Mouse (Mus musculus): Measurements from ENCODE around the gene Btbd19. TPM values are rescaled to one million over a fixed set of nuclear protein-coding genes. Genes with fewer than 3 reads are reported as not detected.
A peak's percentile ranks its signal among the peaks of the same experiment; 100 is the strongest.

Gene Btbd19
- polyA plus RNA-seq, 1 experiment from 2014 or later, result 6.7 TPM

DNA sequence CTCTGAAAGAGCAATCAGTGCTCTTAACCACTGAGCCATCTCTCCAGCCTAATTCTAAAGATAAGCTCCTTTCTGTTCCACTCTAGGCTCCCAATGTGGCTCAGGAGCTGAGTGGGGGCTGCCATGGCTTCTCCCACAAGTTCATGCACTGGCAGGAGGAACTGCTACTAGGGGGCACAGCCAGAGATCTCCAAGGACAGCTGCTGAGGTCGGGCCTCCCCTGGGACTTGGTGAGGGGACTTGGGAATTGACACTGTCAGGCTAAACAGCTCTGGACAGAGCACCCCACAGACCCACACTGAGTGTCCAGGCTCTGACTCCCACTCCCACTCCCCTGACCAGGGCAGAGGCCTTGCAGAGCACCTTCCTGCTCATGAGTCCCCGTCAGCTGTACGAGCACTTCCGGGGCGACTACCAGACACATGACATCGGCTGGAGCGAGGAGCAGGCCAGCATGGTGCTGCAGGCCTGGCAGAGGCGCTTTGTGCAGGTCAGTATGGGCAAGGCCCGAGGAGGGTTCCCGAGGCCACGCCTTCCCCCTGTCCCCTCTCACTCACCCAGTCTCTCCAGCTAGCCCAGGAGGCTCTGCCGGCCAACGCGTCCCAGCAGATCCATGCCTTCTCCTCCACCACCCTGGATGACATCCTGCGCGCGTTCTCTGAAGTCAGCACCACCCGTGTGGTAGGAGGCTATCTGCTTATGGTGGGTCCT, 17.6 kb downstream of the Btbd19 start:
- Histone ChIP-seq H3K27ac (no peak overlapping the region), H3K4me1 (no peaks in the 10 kb centered on the region), H3K4me2 (no peak overlapping the region), H3K36me3 (peaks cover 2% of the 10 kb centered on the region; the same call in 1 of the 2 replicates), H3K9me3 (no peaks in the 10 kb centered on the region), H3K4me3 (replicated peaks) (no peak overlapping the region), H3K9ac (no peak overlapping the region), H3K27me3 (replicated peaks) (no peaks in the 10 kb centered on the region)
- 89% methylated on average over 18 of the region's 18 CpGs for WGBS
- ATAC-seq (ENCODE audit: insufficient read depth, low FRiP score, low read depth), result no peak

GRCm38 (mm10) chr4:117105127-117105526, 20.4 kb downstream of the Btbd19 start:
- H3K4me3 ChIP-seq (replicated peaks), result no peak overlapping the region
- ATAC-seq (ENCODE audit: insufficient read depth, low FRiP score, low read depth), result no peak
- H3K36me3 ChIP-seq, result no peaks in the 10 kb centered on the region
- H3K4me1 ChIP-seq, result no peaks in the 10 kb centered on the region
- no peaks in the 10 kb centered on the region for H3K27me3 ChIP-seq (replicated peaks)
- H3K9me3 ChIP-seq, result no peaks in the 10 kb centered on the region
- 70% methylated on average over 10 of the region's 10 CpGs for WGBS
- no peak overlapping the region for H3K27ac ChIP-seq
- H3K4me2 ChIP-seq, result no peak overlapping the region
- no peak overlapping the region for H3K9ac ChIP-seq

- ATAC-seq (ENCODE audit: insufficient read depth, low FRiP score, low read depth), result no peak
- 71% methylated on average over 10 of the region's 10 CpGs for WGBS
- Histone ChIP-seq H3K4me3 (replicated peaks) (no peak overlapping the region), H3K27ac (no peak overlapping the region), H3K9ac (no peak overlapping the region), H3K36me3 (no peaks in the 10 kb centered on the region), H3K27me3 (replicated peaks) (no peaks in the 10 kb centered on the region), H3K9me3 (no peaks in the 10 kb centered on the region), H3K4me1 (no peaks in the 10 kb centered on the region), H3K4me2 (no peak overlapping the region)
Observed at GRCm38 (mm10) chr4:117104672-117105071, 20.9 kb downstream of the Btbd19 start.

DNA sequence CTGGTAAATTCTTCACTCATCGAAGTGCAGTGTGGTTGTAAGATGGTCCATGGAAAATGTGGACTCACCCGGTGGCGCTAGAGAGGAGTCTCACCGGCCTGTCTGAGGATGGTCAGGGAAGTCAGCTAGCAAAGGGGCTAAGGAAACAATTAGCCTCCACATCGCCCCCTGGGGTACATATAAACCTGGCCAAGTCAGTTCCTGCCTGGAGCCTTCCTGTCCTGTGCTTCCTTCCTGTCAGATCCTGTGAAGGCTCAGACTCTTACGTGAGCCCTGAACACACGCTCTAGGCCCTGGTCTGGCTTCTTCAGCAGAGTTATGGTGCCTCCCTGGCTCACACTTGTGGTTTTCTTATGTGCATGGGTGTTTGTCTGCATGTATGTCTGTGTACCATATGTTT, 24.3 kb downstream of the Btbd19 start:
- H3K9me3 ChIP-seq, result no peaks in the 10 kb centered on the region
- H3K36me3 ChIP-seq, result no peaks in the 10 kb centered on the region
- H3K4me1 ChIP-seq, result peaks cover 11% of the 10 kb centered on the region; the same call in 1 of the 2 replicates
- H3K4me3 ChIP-seq (replicated peaks), result no peak overlapping the region
- no peaks in the 10 kb centered on the region for H3K27me3 ChIP-seq (replicated peaks)
- ATAC-seq (ENCODE audit: insufficient read depth, low FRiP score, low read depth), result no peak
- no peak overlapping the region for H3K9ac ChIP-seq
- 44% methylated on average over 7 of the region's 7 CpGs for WGBS
- H3K27ac ChIP-seq, result no peak overlapping the region
- no peak overlapping the region for H3K4me2 ChIP-seq

- no peaks in the 10 kb centered on the region for H3K36me3 ChIP-seq
- H3K4me2 ChIP-seq, result no peak overlapping the region
- peaks cover 17% of the 10 kb centered on the region; the same call in 1 of the 2 replicates for H3K4me1 ChIP-seq
- no peaks in the 10 kb centered on the region for H3K9me3 ChIP-seq
- ATAC-seq (ENCODE audit: insufficient read depth, low FRiP score, low read depth), result no peak
- no peaks in the 10 kb centered on the region for H3K27me3 ChIP-seq (replicated peaks)
- WGBS, result 82% methylated on average over 4 of the region's 4 CpGs
- H3K4me3 ChIP-seq (replicated peaks), result no peak overlapping the region
- H3K9ac ChIP-seq, result no peak overlapping the region
- H3K27ac ChIP-seq, result no peak overlapping the region
Observed at GRCm38 (mm10) chr4:117100036-117100435, 25.5 kb downstream of the Btbd19 start.

- Histone ChIP-seq H3K27me3 (replicated peaks) (no peaks in the 10 kb centered on the region), H3K4me1 (peaks cover 17% of the 10 kb centered on the region; the same call in 1 of the 2 replicates), H3K4me2 (peak overlapping the region; percentile 96), H3K9me3 (no peaks in the 10 kb centered on the region), H3K36me3 (no peaks in the 10 kb centered on the region), H3K4me3 (replicated peaks) (no peak overlapping the region), H3K27ac (peak overlapping the region; percentile 49; the same call in 1 of the 2 replicates), H3K9ac (no peak overlapping the region)
- ATAC-seq (ENCODE audit: insufficient read depth, low FRiP score, low read depth), result no peak
- WGBS, result 50% methylated on average over 2 of the region's 2 CpGs
Observed at GRCm38 (mm10) chr4:117098764-117099036, 26.8 kb downstream of the Btbd19 start.

- peak; percentile 51; the same call in 1 of the 2 replicates for ATAC-seq (ENCODE audit: insufficient read depth, low FRiP score, low read depth)
- H3K9ac ChIP-seq, result no peak overlapping the region
- no peaks in the 10 kb centered on the region for H3K36me3 ChIP-seq
- no peaks in the 10 kb centered on the region for H3K9me3 ChIP-seq
- peak overlapping the region; percentile 49; the same call in 1 of the 2 replicates for H3K27ac ChIP-seq
- peaks cover 17% of the 10 kb centered on the region; the same call in 1 of the 2 replicates for H3K4me1 ChIP-seq
- H3K27me3 ChIP-seq (replicated peaks), result no peaks in the 10 kb centered on the region
- peak overlapping the region; percentile 96 for H3K4me2 ChIP-seq
- peak overlapping the region; percentile 62; the same call in 1 of the 2 replicates for H3K4me3 ChIP-seq (replicated peaks)
- WGBS, result 42% methylated on average over 8 of the region's 8 CpGs
Observed at GRCm38 (mm10) chr4:117097969-117098763, 27.4 kb downstream of the Btbd19 start.

GRCm38 (mm10) chr4:117096666-117097065, 28.9 kb downstream of the Btbd19 start:
- ATAC-seq (ENCODE audit: insufficient read depth, low FRiP score, low read depth), result no peak
- H3K9ac ChIP-seq, result peak overlapping the region; percentile 36; the same call in 1 of the 2 replicates
- H3K4me2 ChIP-seq, result peak overlapping the region; percentile 96
- H3K4me3 ChIP-seq (replicated peaks), result peak overlapping the region; percentile 62
- peaks cover 17% of the 10 kb centered on the region; the same call in 1 of the 2 replicates for H3K4me1 ChIP-seq
- H3K27ac ChIP-seq, result peak overlapping the region; percentile 74
- no peaks in the 10 kb centered on the region for H3K27me3 ChIP-seq (replicated peaks)
- H3K36me3 ChIP-seq, result no peaks in the 10 kb centered on the region
- WGBS, result 9% methylated on average over 5 of the region's 5 CpGs
- no peaks in the 10 kb centered on the region for H3K9me3 ChIP-seq

DNA sequence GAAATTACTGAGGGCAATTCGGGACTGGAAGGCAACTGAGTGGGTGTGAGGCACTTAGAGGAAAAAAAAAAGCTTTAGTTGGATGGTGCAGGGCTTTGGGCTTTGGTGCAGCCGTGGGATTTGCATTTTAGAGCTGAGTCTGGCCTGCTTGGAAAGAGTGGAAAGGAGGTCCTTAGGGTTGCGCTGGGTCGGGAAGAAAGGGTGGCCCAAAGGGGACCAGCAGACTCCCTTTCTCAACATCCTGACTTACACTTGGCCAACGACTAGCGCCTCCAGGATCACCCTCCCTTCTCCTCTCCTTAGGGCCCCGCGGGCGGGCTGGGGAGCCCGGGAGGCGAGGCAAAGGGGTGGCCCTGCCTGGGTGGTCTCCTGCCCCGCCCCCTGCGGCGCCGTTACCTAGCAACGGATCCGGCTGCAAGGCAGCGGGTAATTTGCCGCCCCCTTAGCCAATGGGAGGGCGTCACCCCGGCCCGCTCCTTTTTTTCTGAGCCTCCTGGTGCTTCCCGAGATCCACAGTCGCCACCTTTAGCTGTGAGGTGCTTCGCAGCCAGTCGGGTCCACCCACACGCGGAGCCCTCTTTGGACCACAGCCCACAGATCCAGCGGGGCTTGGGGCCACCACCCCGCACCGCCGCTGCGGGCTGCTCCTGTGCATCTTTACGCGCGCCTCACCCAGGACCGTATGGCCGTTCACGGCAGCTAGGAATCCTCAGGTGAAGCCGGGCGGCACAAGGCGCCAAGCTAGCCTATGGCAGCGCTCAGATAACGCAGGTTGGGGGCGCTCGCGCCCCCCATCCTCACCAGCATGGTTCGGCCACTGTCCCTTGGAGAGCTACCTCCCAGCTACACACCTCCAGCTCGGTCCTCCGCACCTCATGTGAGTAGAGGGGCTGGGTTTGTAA, 29.7 kb downstream of the Btbd19 start, which contains the start of gene Ptch2:
Gene Ptch2 (plus strand): TSS at position 525 of the 902 bp plus-strand sequence.
- H3K9me3 ChIP-seq, result no peaks in the 10 kb centered on the region
- ATAC-seq (ENCODE audit: insufficient read depth, low FRiP score, low read depth), result peak; percentile 69
- H3K4me1 ChIP-seq, result peaks cover 17% of the 10 kb centered on the region; the same call in 1 of the 2 replicates
- H3K27ac ChIP-seq, result peak within 1 kb of the TSS; percentile 74
- peak within 1 kb of the TSS; percentile 36 for H3K9ac ChIP-seq
- H3K4me2 ChIP-seq, result peak within 1 kb of the TSS; percentile 96
- H3K27me3 ChIP-seq (replicated peaks), result no peaks in the 10 kb centered on the region
- peak within 1 kb of the TSS; percentile 62 for H3K4me3 ChIP-seq (replicated peaks)
- no peaks in the 10 kb centered on the region for H3K36me3 ChIP-seq
- under 1% methylated on average over 46 of the region's 50 CpGs for WGBS

- no peaks in the 10 kb centered on the region for H3K9me3 ChIP-seq
- peak overlapping the region; percentile 74; the same call in 1 of the 2 replicates for H3K27ac ChIP-seq
- no peak for ATAC-seq (ENCODE audit: insufficient read depth, low FRiP score, low read depth)
- H3K27me3 ChIP-seq (replicated peaks), result no peaks in the 10 kb centered on the region
- H3K36me3 ChIP-seq, result no peaks in the 10 kb centered on the region
- H3K4me1 ChIP-seq, result peaks cover 17% of the 10 kb centered on the region; the same call in 1 of the 2 replicates
- no peak overlapping the region for H3K4me3 ChIP-seq (replicated peaks)
- peak overlapping the region; percentile 96; the same call in 1 of the 2 replicates for H3K4me2 ChIP-seq
- WGBS, result 53% methylated on average over 3 of the region's 3 CpGs
- no peak overlapping the region for H3K9ac ChIP-seq
Observed at GRCm38 (mm10) chr4:117094626-117095361, 30.7 kb downstream of the Btbd19 start.

DNA sequence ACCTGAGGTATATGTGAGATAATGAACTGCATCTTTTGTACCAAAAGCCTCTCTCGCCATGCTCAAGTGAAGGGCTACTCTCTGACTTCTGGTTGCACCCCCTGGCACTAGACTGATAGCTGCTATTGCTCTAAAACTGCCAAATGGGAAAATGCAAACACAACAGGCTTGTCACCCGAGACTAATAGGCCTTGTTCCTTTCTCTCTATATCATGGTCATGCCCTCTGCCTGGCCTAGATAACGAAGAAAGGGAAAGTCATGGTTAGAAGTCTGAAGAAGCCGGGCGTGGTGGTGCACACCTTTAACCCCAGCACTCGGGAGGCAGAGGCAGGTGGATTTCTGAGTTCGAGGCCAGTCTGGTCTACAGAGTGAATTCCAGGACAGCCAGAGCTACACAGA, 34.9 kb downstream of the Btbd19 start:
- WGBS, result 60% methylated on average over 7 of the region's 7 CpGs
- no peak for ATAC-seq (ENCODE audit: insufficient read depth, low FRiP score, low read depth)

More for the DNA sequence above, 34.9 kb downstream of the Btbd19 start:
- no peak overlapping the region for H3K27ac ChIP-seq
- no peak overlapping the region for H3K4me3 ChIP-seq (replicated peaks)
- no peaks in the 10 kb centered on the region for H3K36me3 ChIP-seq
- H3K4me1 ChIP-seq, result peaks cover 9% of the 10 kb centered on the region; the same call in 1 of the 2 replicates
- no peaks in the 10 kb centered on the region for H3K9me3 ChIP-seq
- H3K9ac ChIP-seq, result no peak overlapping the region
- no peaks in the 10 kb centered on the region for H3K27me3 ChIP-seq (replicated peaks)
- H3K4me2 ChIP-seq, result no peak overlapping the region
